Mouse (Mus musculus): ENCODE measurements at regions not wholly inside any gene's neighbourhood (a gene's known extent, or its start where the extent isn't known, plus 50 kb on each side); places are given as distances from the start of the nearest gene placed in this dataset.

DNA sequence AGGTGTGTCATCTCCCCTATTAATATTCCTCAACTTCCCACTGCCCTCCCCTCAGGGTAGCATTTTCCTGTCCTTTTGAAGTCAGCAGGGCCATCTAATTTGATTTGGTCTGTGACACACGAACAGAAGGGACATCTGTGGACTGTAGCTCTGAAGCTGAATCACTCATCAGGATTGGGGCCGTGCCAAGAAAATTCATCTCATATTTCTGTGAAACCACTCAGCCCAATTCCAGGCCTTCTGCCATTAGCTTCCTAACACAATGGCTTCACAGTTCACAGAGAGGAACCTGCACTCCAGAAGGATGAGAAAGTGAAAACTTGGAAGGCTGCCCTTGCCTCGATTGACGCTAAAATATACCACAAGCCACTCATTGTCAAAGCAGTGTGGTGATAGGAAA lies 86.1 kb downstream of the Abhd5 start:
- no peak for DNase-seq

DNA sequence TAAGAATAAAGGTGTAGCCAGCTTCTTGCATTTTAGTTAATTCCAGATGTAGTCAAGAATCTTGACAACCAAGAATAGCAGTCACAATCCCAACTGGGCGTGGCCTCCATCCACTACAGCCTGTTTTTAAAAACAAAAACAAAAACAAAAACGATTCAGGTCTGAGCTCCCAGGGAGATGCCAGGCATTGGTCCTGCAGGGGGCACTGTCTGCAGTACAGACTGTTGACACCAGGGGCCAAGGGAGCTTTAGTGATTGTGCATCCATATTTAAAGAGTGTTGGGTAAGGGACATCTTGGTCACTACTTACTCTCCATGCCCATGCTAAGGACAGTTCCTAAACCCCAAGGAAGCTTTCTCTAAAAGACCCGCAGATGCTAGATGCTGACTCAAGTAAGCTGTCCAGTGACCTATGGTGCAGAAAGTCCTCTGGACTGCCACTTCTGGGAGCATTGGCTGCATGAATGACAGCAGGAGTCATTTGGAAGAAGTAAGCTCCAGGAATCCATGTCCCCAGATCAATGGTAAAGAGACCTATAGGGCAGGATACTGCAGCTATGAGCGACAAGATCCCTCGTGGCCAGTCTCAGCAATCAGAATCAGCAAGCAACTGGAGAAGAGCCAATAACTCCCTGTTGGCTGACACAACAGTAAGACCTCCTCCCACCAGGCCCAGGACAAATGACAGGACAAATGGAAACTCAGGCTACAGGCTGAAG lies 95.1 kb downstream of the Abhd5 start:
- DNase-seq = no peak

GRCm38 (mm10) chr9:122447568-122447967 lies 96.2 kb downstream of the Abhd5 start:
- no peak for DNase-seq

DNA sequence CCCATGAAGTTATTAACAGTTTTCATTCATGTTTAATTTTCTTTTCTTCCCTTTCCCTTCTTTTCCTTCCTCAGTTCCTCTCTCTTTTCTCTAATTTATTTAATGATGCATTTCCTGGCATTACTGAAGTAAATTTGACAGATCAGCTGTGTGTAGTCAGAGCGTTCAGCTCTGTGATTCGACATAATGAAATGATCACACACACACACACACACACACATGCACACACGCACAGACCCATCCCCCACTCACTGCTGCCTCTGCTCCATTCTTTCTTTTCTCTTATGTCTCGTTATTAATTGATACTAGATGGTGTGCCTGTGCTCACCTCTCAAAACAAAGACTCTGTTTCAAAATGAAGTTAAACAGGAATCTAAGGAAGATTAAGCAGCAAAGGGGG lies 96.9 kb downstream of the Abhd5 start:
- DNase-seq = no peak

GRCm38 (mm10) chr9:122450524-122450923 lies 99.1 kb downstream of the Abhd5 start:
- no peak for DNase-seq

- no peak for DNase-seq
Measured at GRCm38 (mm10) chr9:122455301-122455700, 103.9 kb downstream of the Abhd5 start.

- DNase-seq = no peak
Measured at GRCm38 (mm10) chr9:122455779-122456178, 104.4 kb downstream of the Abhd5 start.

- no peak for DNase-seq
Measured at GRCm38 (mm10) chr9:122459491-122459890, 108.1 kb downstream of the Abhd5 start.

DNA sequence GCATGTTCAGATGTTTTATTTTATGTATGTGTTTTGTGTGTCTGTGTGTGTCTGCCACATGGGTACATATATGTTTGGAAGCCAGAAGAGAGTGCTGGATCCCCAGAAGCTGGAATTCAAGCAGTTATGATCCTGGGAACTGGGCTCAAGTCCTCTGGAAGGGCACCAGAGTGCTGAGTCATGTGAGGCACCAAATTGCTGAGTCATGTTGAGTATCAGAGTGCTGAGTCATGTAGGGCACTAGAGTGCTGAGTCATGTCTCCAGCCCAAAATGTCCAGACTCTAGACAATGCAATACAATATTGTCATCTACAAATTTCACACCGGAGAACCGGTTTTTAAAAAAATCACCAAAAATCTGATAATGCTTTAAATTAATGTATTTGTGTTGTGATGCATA lies 120.1 kb downstream of the Abhd5 start:
- no peak for DNase-seq

- DNase-seq = no peak
Measured at GRCm38 (mm10) chr9:122476356-122476755, 124.9 kb downstream of the Abhd5 start.

DNA sequence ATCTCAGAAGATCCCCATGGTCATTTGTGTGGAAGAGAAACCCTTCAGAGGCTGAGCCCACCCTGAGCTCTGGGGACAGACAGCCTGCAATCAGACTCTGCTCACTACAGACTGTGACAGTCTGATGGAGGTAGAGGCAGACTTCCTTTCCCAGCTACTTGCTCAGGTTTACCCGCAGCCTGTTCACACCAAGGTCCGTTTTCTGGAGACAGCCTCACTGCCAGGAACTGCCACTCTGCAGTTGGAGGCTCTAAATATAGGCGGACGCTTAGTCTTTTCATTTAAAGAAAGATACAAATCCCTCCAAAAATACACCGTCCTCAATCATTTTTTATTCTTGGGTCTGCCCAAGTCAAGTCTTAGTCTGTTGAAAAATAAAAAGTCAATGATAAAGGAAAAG lies 135.6 kb downstream of the Abhd5 start:
- DNase-seq = no peak

DNA sequence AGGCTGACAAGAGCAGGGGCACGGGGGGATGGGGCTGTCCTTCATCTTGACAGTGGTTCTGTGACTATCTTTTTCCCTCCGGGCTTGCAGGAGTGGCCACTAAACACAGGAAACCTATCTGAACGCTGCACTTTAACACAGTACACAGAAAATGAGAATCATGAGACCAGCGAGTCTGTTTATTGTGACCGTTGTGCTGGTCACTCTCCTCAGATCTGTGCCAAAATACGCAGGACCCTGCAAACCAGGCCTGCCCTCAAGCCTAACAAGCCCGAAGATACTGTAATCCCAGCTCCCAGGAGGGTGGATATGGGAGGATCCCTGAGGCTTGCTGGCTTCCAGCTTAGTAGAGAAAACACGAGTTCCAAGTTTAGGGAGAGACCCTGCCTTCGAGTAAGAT lies 143.3 kb downstream of the Abhd5 start:
- no peak for DNase-seq

DNA sequence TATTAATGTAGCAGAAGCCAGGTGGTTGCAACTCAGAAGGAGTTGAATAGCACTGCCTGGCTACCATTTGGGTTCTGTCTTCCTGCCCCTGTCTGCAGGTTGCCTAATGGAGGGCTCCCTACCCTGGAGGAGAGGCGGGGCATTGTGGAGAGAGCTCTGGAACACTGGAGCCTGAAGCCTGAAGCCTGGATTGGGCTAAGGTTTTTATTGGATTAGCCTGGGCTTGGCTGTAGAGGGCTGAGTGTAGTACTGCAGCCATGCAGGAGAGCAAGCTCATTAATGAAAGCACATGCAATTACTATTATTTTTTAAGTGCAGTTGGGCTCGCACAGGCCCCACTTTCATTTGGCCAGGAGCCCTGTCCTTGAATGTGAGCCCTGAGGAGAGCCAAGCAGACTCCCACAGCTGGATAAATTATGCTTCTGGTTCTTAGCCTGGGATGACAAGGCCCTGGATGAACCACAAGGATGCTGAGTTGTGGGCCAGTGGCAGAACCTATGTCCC lies 145.1 kb downstream of the Abhd5 start:
- no peak for DNase-seq

DNA sequence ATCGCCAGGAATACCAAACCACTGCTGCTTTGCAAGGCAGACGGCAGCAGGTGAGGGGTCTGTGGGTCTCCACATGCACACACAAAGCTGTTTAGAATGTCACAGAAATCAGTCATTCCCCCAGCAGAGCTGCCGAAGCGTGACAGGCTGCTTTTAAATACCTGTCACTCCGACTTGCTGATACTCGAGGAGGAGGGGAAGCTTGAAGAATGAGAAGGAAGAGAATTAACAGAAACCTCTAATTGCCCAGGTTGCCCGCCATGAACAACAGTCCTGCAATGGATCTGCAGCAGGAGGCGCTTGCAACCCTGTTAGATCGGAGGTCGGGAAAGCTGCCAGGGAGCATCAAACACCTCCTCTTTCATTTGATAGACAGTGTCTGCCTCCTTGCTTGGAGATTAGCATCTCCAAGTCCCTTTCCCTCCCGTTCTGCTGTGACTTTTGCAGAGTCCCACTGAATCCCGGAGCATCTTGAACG lies 150.5 kb downstream of the Abhd5 start:
- DNase-seq = no peak

DNA sequence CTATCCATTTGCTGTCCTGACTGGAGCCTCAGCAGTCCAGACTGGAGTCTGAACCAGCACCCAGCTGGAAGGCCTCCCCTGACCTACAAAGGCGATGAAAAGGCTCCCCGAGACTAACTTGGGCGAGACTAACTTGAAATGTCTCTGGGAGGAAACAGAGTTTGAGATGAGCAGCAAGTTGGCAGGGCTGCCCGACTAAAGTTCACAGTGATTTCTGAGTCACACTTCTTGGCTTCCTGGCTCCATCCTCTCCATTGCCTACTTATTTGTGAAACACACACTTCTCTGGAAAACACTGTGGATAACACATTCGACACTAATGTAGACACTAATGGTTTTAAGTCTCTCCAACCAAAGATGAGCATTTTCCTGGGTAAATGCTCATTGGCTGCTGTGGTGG lies 170.2 kb downstream of the Abhd5 start:
- peak; percentile 6 for DNase-seq

DNA sequence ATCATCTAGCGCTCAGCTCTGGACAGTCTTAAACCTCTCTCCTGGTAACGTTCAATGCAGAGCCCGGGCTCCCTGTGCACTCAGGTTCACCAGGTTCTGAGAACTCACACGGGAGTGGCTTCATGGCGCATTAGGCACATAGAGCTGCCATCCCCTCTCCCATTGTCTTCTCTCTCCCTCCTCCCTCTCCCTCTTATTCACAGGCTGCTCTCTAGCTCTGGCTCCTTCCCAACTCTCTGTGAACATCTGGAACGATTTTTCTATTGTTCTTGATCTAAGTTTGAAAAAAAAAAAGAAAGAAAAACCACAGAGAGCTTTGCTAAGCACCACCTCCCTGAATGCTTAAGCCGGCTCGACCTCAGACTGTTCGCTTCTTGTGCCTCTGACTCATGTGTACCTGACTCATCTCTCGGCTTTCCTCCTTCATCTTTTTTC lies 174.2 kb downstream of the Abhd5 start:
- DNase-seq = no peak

DNA sequence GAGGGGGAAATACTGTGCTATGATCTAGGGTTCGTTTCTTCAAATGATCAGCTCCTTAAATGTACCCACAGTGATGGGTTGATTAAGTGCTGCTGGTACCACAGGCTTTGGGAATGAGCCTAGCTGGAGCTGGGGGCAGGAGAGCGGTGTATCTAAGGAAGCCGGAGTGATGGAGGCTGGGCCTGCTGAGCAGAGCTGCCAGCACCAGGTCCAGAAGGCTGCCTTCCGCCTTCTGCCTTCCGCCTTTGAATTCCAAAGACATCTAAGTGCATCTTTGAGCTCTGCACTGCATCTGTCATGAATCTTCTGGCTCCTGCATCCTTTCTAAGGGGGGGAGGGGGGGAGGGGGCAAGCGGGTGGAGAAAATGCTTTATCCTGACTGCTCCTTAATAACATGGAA lies 176.9 kb downstream of the Abhd5 start:
- DNase-seq = no peak

DNA sequence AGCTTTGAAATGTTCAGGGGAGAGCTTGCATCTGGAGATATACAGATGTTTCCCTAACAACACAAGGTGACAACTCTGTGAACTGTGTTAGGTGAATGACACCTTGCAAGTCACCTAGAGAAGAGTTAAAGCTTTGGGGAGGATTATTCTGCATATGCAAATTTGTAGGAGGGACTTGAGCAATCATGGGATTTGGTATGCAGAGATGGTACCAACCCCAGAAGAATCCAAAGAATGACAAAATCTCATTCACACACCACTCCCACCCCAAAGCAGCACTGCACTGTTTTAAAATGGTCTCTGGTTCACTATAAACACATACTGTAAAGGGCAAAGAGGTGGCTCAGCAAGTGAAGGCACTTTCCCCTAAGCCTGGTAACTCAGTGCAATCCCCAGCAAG lies 178.3 kb downstream of the Abhd5 start:
- no peak for DNase-seq

GRCm38 (mm10) chr9:122531806-122532205 lies 180.4 kb downstream of the Abhd5 start:
- no peak for DNase-seq

DNA sequence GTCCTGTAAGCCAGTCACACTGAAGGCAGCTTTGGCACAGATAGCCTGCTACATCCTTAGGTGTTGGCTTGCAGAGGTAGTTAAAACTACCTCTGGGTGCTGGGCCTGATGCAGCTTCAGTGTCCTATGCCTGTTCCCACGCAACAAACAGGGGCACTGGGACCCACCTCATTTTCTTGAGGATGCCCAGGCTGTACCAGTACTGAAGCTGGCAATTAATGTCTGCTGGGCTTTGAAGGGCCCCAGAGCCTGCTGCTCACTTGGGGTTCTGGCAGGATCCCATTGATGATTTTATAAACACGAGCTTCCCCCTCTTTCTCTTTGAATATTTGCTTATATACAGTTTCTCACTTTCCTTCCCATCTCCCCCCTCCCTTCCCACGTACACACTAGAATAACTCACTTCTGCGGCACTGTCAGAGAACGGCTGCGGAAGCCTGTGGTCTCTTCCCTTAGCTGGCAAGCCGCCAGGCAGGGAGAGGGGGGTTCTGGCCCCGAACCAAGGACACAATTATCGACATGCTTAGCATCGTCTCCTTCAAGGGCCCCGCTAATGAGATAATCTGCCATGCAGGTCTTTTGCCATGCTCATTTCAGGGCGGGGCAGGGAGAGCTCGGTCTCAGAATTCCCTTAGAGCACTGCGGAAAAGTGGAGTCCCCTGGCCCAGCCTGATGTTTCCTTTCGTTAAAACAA lies 182.9 kb downstream of the Abhd5 start:
- no peak for DNase-seq

DNA sequence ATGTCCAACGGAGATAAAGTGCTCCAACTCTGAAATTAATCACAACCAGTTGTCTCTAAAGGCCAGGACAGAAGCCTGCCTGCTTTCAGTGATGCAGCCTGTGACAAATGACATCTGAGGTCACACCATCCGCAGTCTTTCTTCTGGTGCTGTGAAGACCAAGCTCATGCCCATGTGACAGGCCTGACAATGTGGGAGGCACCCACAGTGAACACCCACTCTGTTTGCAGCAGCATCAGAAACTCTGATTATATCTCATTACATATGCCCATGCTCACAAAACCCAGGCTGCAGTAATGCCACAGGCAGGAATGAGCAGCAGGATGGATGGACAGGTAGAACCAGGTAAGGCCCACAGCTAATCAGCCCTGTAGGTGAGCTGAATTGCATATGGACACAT lies 183.6 kb downstream of the Abhd5 start:
- DNase-seq = no peak

DNA sequence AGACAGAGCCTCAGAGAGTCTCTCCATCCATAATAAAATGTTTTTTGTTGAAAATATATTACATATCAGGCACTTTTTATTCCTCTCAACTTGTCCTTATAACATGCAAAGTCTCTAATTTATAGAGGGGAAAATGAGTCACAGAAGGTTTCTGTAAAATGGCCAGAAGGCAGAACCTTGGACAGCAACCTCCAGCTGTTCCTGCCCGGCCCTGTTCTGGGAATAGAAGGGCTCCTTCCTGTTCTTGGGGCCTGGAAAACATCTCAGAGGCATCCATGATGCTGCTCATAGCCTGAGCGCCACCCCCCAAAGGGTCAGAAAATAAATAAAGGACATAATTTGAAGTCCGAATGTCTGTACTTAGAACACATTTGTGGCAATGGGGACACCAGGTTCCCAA lies 188.7 kb downstream of the Abhd5 start:
- DNase-seq = no peak

- DNase-seq = no peak
Measured at GRCm38 (mm10) chr9:122556051-122556450, 191.1 kb upstream of the Topaz1 start.

GRCm38 (mm10) chr9:122566060-122566459 lies 181.1 kb upstream of the Topaz1 start:
- no peak for DNase-seq
